Mouse (Mus musculus): ENCODE results near the gene Cog5. TPM values are rescaled to one million over a fixed set of nuclear protein-coding genes. Genes with fewer than 3 reads are reported as not detected.
A peak's percentile ranks its signal among the peaks of the same experiment; 100 is the strongest.

The Cog5 gene
- total and polyA plus RNA-seq, 3 experiments, result 27.1 to 28.4 TPM; not detected in 1

DNA sequence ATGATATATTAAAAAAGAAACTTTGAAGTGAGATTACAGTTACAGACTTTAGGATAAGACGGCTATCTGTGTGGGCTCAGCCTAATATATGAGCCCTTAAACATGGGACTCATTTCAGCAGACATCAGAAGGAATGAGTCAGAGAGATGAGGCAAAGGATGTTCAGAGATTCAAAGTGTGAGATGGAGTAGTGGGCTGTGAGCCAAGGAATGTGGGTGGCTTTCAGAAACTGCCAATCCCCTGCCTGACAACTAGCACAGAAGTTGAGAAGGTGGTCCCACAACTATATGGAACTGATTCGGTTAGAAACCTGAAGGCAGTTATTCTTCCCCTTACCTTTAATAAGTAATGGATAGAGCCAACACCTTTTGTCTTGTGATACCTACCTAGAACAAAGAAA is 79.9 kb downstream of the Cog5 start:
- peak; percentile 25 for DNase-seq (ENCODE audit: low read depth, low spot score)
- Histone ChIP-seq H3K9me3 (replicated peaks; ENCODE audit: insufficient read depth, low read length) (no peaks in the 10 kb centered on the region), H3K9ac (ENCODE audit: control insufficient read depth, low read depth, low read length, poor library complexity, severe bottlenecking) (no peak overlapping the region), H3K27me3 (ENCODE audit: control insufficient read depth in 1 of 2, insufficient read depth in 2 of 2, low read length in 2 of 2) (no peaks in the 10 kb centered on the region), H3K36me3 (ENCODE audit: control insufficient read depth in 1 of 2, insufficient read depth in 2 of 2, low read length in 2 of 2) (peaks cover 0 to 13% of the 10 kb centered on the region in 2 experiments; a peak in 3 of 4 replicates), H3K4me1 (ENCODE audit: control insufficient read depth in 1 of 2, insufficient read depth in 2 of 2, low read length in 2 of 2) (peaks cover 0 to 3% of the 10 kb centered on the region in 2 experiments; a peak in 2 of 4 replicates), H3K79me2 (ENCODE audit: control insufficient read depth, insufficient read depth, low read length, poor library complexity) (no peaks in the 10 kb centered on the region), H3K4me3 (ENCODE audit: control insufficient read depth in 1 of 2, insufficient read depth in 1 of 2, low read depth in 2 of 2, low read length in 2 of 2) (no peak overlapping the region), H3K27ac (ENCODE audit: control insufficient read depth, low read depth, low read length) (no peak overlapping the region)
- TF ChIP-seq USF1 (IDR thresholded peaks at IDR 0.05; ENCODE audit: low read depth, low read length) (no peak), SMC3 (IDR thresholded peaks at IDR 0.05; ENCODE audit: low read depth, low read length) (no peak), USF2 (IDR thresholded peaks at IDR 0.05; ENCODE audit: borderline replicate concordance in 1 of 2, insufficient read depth in 1 of 2, low read depth in 1 of 2, low read length in 2 of 2) (no peak), CHD2 (IDR thresholded peaks at IDR 0.05; ENCODE audit: low read length) (no peak), POLR2A (IDR thresholded peaks at IDR 0.05; ENCODE audit: control insufficient read depth in 1 of 2, insufficient read depth in 1 of 2, low read depth in 1 of 2, low read length in 2 of 2, poor library complexity in 1 of 2) (no peak), ZC3H11A (IDR thresholded peaks at IDR 0.05; ENCODE audit: low read depth, low read length) (no peak), MAX (IDR thresholded peaks at IDR 0.05; ENCODE audit: low read length) (no peak), CHD1 (IDR thresholded peaks at IDR 0.05; ENCODE audit: low read depth, low read length) (no peak), BHLHE40 (IDR thresholded peaks at IDR 0.05; ENCODE audit: borderline replicate concordance, low read depth, low read length) (no peak), ETS1 (IDR thresholded peaks at IDR 0.05; ENCODE audit: low read depth, low read length) (no peak), MAFK (IDR thresholded peaks at IDR 0.05; ENCODE audit: borderline replicate concordance, low read depth, low read length) (no peak), MYB (IDR thresholded peaks at IDR 0.05; ENCODE audit: low read depth, low read length) (no peak), TBP (IDR thresholded peaks at IDR 0.05; ENCODE audit: low read depth, low read length) (no peak)

DNA sequence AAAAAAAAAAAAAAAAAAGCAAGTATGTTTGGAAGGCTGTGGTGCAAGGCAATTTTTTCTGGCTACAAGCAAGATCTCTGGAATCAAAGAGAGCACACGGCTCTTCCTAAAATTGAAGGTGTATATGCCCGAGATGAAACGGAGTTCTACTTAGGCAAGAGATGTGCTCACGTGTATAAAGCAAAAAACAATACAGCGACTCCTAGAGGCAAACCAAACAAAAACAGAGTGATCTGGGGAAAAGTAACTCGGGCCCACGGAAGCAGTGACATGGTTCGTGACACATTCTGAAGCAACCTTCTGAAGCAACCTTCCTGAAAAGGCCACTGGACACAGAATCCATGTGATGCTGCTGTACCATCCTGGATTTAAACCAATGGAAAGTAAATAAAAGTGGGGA is 92.6 kb downstream of the Cog5 start:
- H3K36me3 ChIP-seq (ENCODE audit: control insufficient read depth in 1 of 2, insufficient read depth in 2 of 2, low read length in 2 of 2), result no peaks in the 10 kb centered on the region
- H3K27me3 ChIP-seq (ENCODE audit: control insufficient read depth in 1 of 2, insufficient read depth in 2 of 2, low read length in 2 of 2), result no peaks in the 10 kb centered on the region
- no peak overlapping the region for H3K9ac ChIP-seq (ENCODE audit: control insufficient read depth, low read depth, low read length, poor library complexity, severe bottlenecking)
- TF ChIP-seq RCOR1 (IDR thresholded peaks at IDR 0.05; ENCODE audit: low read depth, low read length) (no peak), BHLHE40 (IDR thresholded peaks at IDR 0.05; ENCODE audit: borderline replicate concordance, low read depth, low read length) (no peak), JUND (IDR thresholded peaks at IDR 0.05; ENCODE audit: low read depth, low read length) (no peak), E2F4 (IDR thresholded peaks at IDR 0.05; ENCODE audit: borderline replicate concordance, low read depth, low read length) (no peak), NRF1 (IDR thresholded peaks at IDR 0.05; ENCODE audit: insufficient read depth, low read depth, low read length, poor library complexity, severe bottlenecking) (no peak)
- no peaks in the 10 kb centered on the region for H3K9me3 ChIP-seq (replicated peaks; ENCODE audit: insufficient read depth, low read length)
- no peak for DNase-seq (ENCODE audit: low read depth, low spot score)
- H3K4me1 ChIP-seq (ENCODE audit: control insufficient read depth in 1 of 2, insufficient read depth in 2 of 2, low read length in 2 of 2), result no peaks in the 10 kb centered on the region
- no peaks in the 10 kb centered on the region for H3K79me2 ChIP-seq (ENCODE audit: control insufficient read depth, insufficient read depth, low read length, poor library complexity)
- no peak overlapping the region for H3K4me3 ChIP-seq (ENCODE audit: control insufficient read depth in 1 of 2, insufficient read depth in 1 of 2, low read depth in 2 of 2, low read length in 2 of 2)
- no peak overlapping the region for H3K27ac ChIP-seq (ENCODE audit: control insufficient read depth, low read depth, low read length)
